Comparison of ENCODE assay signal across 10 mouse cellular contexts in the genomic region with DNA sequence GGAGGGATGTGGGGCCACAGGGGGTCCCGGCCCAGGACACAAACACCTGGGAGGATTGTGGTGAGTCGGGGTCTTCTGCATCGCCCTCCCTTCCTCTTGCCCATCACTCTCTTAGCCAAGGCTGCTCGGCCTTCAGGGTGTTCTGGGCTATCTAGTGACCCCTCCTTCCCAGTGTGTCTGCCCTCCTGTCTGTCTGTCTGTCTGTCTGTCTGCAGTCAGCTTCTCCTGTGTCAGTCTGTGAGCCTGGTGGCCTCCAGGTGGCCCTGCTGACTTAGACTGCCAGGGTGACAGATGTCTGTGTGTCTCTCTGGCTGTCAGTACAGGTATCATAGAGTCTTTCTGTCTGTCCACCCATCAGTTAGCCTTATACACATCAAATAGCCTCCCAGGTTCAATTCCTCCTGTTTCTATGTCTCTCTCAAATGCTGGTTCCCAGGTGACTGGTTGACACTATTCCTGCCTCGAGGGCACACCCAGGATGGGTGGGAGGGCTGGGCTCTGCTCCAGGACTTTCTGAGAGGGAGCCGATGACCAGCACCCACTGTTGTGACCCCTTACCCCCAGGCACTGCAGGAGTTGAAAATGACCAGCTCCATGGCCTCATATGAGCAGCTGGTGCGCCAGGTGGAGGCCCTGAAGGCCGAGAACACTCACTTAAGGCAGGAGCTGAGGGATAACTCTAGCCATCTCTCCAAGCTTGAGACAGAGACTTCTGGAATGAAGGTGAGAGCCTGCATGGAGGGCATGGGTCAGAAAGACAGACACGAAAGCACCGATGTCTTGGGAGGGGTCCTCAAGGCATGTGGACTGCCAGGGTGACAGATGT. TPM values are rescaled to one million over a fixed set of nuclear protein-coding genes. Genes with fewer than 3 reads are reported as not detected.
DNase-seq lines count a peak whose midpoint lies in the region; ATAC-seq lines count a peak whose summit lies in the region.
"Had no signal": no experiment of that assay in that cellular context is flagged by ENCODE, and none has a peak within 500 bp of the region (broad histone marks: within the 10 kb centered on the region; RNA-seq: fewer than 3 reads in every experiment).

No protein-coding gene starts in this region.

- H3K9ac ChIP-seq in forebrain, embryonic 15.5 days (replicated peaks) = peak overlapping the region; percentile 99
- H3K9ac ChIP-seq in midbrain, embryonic 11.5 days (ENCODE audit: low read length) = peak overlapping the region; percentile 90
- H3K9ac ChIP-seq: liver, embryonic 13.5 days had no signal

- peaks cover 37% of the 10 kb centered on the region for H3K36me3 ChIP-seq in forebrain, embryonic 15.5 days
- peaks cover 11% of the 10 kb centered on the region for H3K36me3 ChIP-seq in midbrain, embryonic 11.5 days (ENCODE audit: control insufficient read depth, insufficient read depth, low read length)
- H3K36me3 ChIP-seq: liver, embryonic 13.5 days had no signal

- peak; percentile 67 for DNase-seq in cerebellum, adult 11-12 months
- DNase-seq in cerebellum, postnatal 4 days (ENCODE audit: low spot score in 2 of 2) = no peak
- DNase-seq in midbrain, embryonic 11.5 days (ENCODE audit: low spot score, missing footprints) = peak; percentile 83
- no peak for DNase-seq in adrenal gland, adult 18-20 months (ENCODE audit: low spot score in 2 of 2)
- no peak for DNase-seq in right cerebral cortex, postnatal 25 days
- DNase-seq: liver, embryonic 13.5 days had no signal

- 69% methylated on average over 10 of the region's 10 CpGs for WGBS in forebrain, embryonic 15.5 days
- WGBS in midbrain, embryonic 11.5 days = 67% methylated on average over 10 of the region's 10 CpGs

- ATAC-seq in forebrain, embryonic 15.5 days (replicated peaks) = no peak; the same call in 1 of the 2 replicates
- peak; percentile 8; the same call in 1 of the 2 replicates for ATAC-seq in midbrain, embryonic 11.5 days (ENCODE audit: low FRiP score)
- ATAC-seq in granulocyte monocyte progenitor cell, adult 5-6 weeks (replicated peaks; ENCODE audit: poor library complexity, severe bottlenecking) = no peak

- H3K27ac ChIP-seq in brown adipose tissue, adult 24 weeks (replicated peaks; ENCODE audit: low read depth, low read length) = 0 out of 2 replicates have a peak overlapping the region, but pooled peaks have one; percentile 46
- peak overlapping the region; percentile 97 for H3K27ac ChIP-seq in forebrain, embryonic 15.5 days (replicated peaks)
- peak overlapping the region; percentile 87 for H3K27ac ChIP-seq in midbrain, embryonic 11.5 days (ENCODE audit: low read depth, low read length)
- H3K27ac ChIP-seq: liver, embryonic 13.5 days had no signal

- no peak overlapping the region for H3K4me3 ChIP-seq in brown adipose tissue, adult 24 weeks (ENCODE audit: insufficient read depth, low read depth, low read length)
- H3K4me3 ChIP-seq in forebrain, embryonic 15.5 days = peak overlapping the region; percentile 76
- H3K4me3 ChIP-seq in midbrain, embryonic 11.5 days (ENCODE audit: low read depth, low read length) = peak overlapping the region; percentile 66
- H3K4me3 ChIP-seq: liver, embryonic 13.5 days; myocyte had no signal

- peaks cover 7% of the 10 kb centered on the region; the same call in 1 of the 2 replicates for H3K4me1 ChIP-seq in brown adipose tissue, adult 24 weeks (ENCODE audit: control insufficient read depth, insufficient read depth, insufficient read length, low read length)
- H3K4me1 ChIP-seq in forebrain, embryonic 15.5 days = peaks cover 81% of the 10 kb centered on the region
- H3K4me1 ChIP-seq in midbrain, embryonic 11.5 days (ENCODE audit: control insufficient read depth, insufficient read depth, low read length) = peaks cover 58% of the 10 kb centered on the region

- H3K9me3 ChIP-seq in forebrain, embryonic 15.5 days = no peaks in the 10 kb centered on the region
- H3K9me3 ChIP-seq in midbrain, embryonic 11.5 days (ENCODE audit: control insufficient read depth, low read length) = no peaks in the 10 kb centered on the region
- H3K9me3 ChIP-seq: liver, embryonic 13.5 days had no signal

- H3K4me2 ChIP-seq in forebrain, embryonic 15.5 days (replicated peaks) = peak overlapping the region; percentile 86
- peak overlapping the region; percentile 65 for H3K4me2 ChIP-seq in midbrain, embryonic 11.5 days
- H3K4me2 ChIP-seq: liver, embryonic 13.5 days had no signal

- no peaks in the 10 kb centered on the region for H3K27me3 ChIP-seq in forebrain, embryonic 15.5 days
- H3K27me3 ChIP-seq in midbrain, embryonic 11.5 days (ENCODE audit: control insufficient read depth, insufficient read depth, low read length) = peaks cover 2% of the 10 kb centered on the region; the same call in 1 of the 2 replicates

RNA-seq across cellular contexts. Expression of a gene that starts 5.7 kb away (rescaled TPM):
- polyA plus RNA-seq in brown adipose tissue, adult 24 weeks (2012; ENCODE audit: insufficient read depth, insufficient read length, missing spikeins) = 0.38 TPM in 1 of 2 replicates, not detected in the other
- 205 and 210 TPM in 2 replicates for polyA plus RNA-seq in forebrain, embryonic 15.5 days (2015; fragmentation: Nextera tagmentation; extraction: Ambion mirVana)
- 63.4 and 66.5 TPM in 2 replicates for polyA plus RNA-seq in midbrain, embryonic 11.5 days (2014; fragmentation: Nextera tagmentation; extraction: Ambion mirVana)
- not detected in 2 replicates for total RNA-seq in granulocyte monocyte progenitor cell, adult 5-6 weeks (2014; fragmentation: Nextera tagmentation)
- not detected in 2 replicates for total RNA-seq in granulocyte monocyte progenitor cell, adult 5-6 weeks (2017)
- total RNA-seq in adrenal gland, adult 18-20 months (2021) = 1 to 10 TPM; 1.8 to 2.0 TPM

RNA-seq across cellular contexts. Expression of a gene that starts 9.2 kb away (rescaled TPM):
- polyA plus RNA-seq in brown adipose tissue, adult 24 weeks (2012; ENCODE audit: insufficient read depth, insufficient read length, missing spikeins) = 1,089 and 1,107 TPM in 2 replicates
- 628 and 651 TPM in 2 replicates for polyA plus RNA-seq in forebrain, embryonic 15.5 days (2015; fragmentation: Nextera tagmentation; extraction: Ambion mirVana)
- 752 and 845 TPM in 2 replicates for polyA plus RNA-seq in midbrain, embryonic 11.5 days (2014; fragmentation: Nextera tagmentation; extraction: Ambion mirVana)
- 3,725 and 3,829 TPM in 2 replicates for total RNA-seq in granulocyte monocyte progenitor cell, adult 5-6 weeks (2014; fragmentation: Nextera tagmentation)
- total RNA-seq in granulocyte monocyte progenitor cell, adult 5-6 weeks (2017) = 2,646 and 2,810 TPM in 2 replicates
- total RNA-seq in adrenal gland, adult 18-20 months (2021) = 1,000 to 10,000 TPM; 1,162 to 1,195 TPM

RNA-seq across cellular contexts. Expression of a gene that starts 18.9 kb away (rescaled TPM):
- 24.3 and 25.7 TPM in 2 replicates for polyA plus RNA-seq in brown adipose tissue, adult 24 weeks (2012; ENCODE audit: insufficient read depth, insufficient read length, missing spikeins)
- polyA plus RNA-seq in forebrain, embryonic 15.5 days (2015; fragmentation: Nextera tagmentation; extraction: Ambion mirVana) = 36.9 and 38.1 TPM in 2 replicates
- polyA plus RNA-seq in midbrain, embryonic 11.5 days (2014; fragmentation: Nextera tagmentation; extraction: Ambion mirVana) = 36.2 and 40.8 TPM in 2 replicates
- 35.2 and 45.0 TPM in 2 replicates for total RNA-seq in granulocyte monocyte progenitor cell, adult 5-6 weeks (2014; fragmentation: Nextera tagmentation)
- total RNA-seq in granulocyte monocyte progenitor cell, adult 5-6 weeks (2017) = 16.4 and 17.4 TPM in 2 replicates
- 10 to 100 TPM; 25.0 to 28.9 TPM for total RNA-seq in adrenal gland, adult 18-20 months (2021)

RNA-seq across cellular contexts. Expression of a gene that starts 27.8 kb away (rescaled TPM):
- 4.3 and 7.8 TPM in 2 replicates for polyA plus RNA-seq in brown adipose tissue, adult 24 weeks (2012; ENCODE audit: insufficient read depth, insufficient read length, missing spikeins)
- 2.5 and 2.6 TPM in 2 replicates for polyA plus RNA-seq in forebrain, embryonic 15.5 days (2015; fragmentation: Nextera tagmentation; extraction: Ambion mirVana)
- polyA plus RNA-seq in midbrain, embryonic 11.5 days (2014; fragmentation: Nextera tagmentation; extraction: Ambion mirVana) = 1.5 and 1.8 TPM in 2 replicates
- 6.7 and 7.2 TPM in 2 replicates for total RNA-seq in granulocyte monocyte progenitor cell, adult 5-6 weeks (2014; fragmentation: Nextera tagmentation)
- 0.98 and 1.6 TPM in 2 replicates for total RNA-seq in granulocyte monocyte progenitor cell, adult 5-6 weeks (2017)
- total RNA-seq in adrenal gland, adult 18-20 months (2021) = 1 to 10 TPM; 1.6 to 3.1 TPM

RNA-seq across cellular contexts. Expression of a gene that starts 28.3 kb away (rescaled TPM):
- polyA plus RNA-seq in brown adipose tissue, adult 24 weeks (2012; ENCODE audit: insufficient read depth, insufficient read length, missing spikeins) = 15.7 and 17.7 TPM in 2 replicates
- polyA plus RNA-seq in forebrain, embryonic 15.5 days (2015; fragmentation: Nextera tagmentation; extraction: Ambion mirVana) = 2.6 and 2.9 TPM in 2 replicates
- polyA plus RNA-seq in midbrain, embryonic 11.5 days (2014; fragmentation: Nextera tagmentation; extraction: Ambion mirVana) = 4.0 and 4.5 TPM in 2 replicates
- total RNA-seq in granulocyte monocyte progenitor cell, adult 5-6 weeks (2014; fragmentation: Nextera tagmentation) = 0.11 and 0.60 TPM in 2 replicates
- total RNA-seq in granulocyte monocyte progenitor cell, adult 5-6 weeks (2017) = 0.22 and 2.7 TPM in 2 replicates
- 10 to 100 TPM; 10.2 to 20.8 TPM for total RNA-seq in adrenal gland, adult 18-20 months (2021)

Comparison
In these comparisons a context has a peak if more than half of its experiments do, and no peak if none do; other contexts are left out.
1. DNase-seq: peak in cerebellum, adult 11-12 months (single experiment) and midbrain, embryonic 11.5 days (single experiment); none in cerebellum, postnatal 4 days (0 of 2), adrenal gland, adult 18-20 months (0 of 2) and right cerebral cortex, postnatal 25 days (single experiment).
2. H3K27ac ChIP-seq: peak in every context shown above with its lines; median percentile 97 in forebrain, embryonic 15.5 days; 87 in midbrain, embryonic 11.5 days; 46 in brown adipose tissue, adult 24 weeks.
3. RNA of a gene that starts 5.7 kb away (polyA plus RNA-seq): 205 to 210 TPM in forebrain, embryonic 15.5 days and 63.4 to 66.5 TPM in midbrain, embryonic 11.5 days; 0.38 TPM in brown adipose tissue, adult 24 weeks; every median in the first group is over 10 times any median in the second.